ENCODE assay signal across 8 mouse cellular contexts in genomic region chr8:72219541-72220363, GRCm38 (mm10). TPM values are rescaled to one million over a fixed set of nuclear protein-coding genes. Genes with fewer than 3 reads are reported as not detected.
A peak's percentile ranks its signal among the peaks of the same experiment; 100 is the strongest.
DNase-seq lines count a peak whose midpoint lies in the region; ATAC-seq lines count a peak whose summit lies in the region.

Gene Fam32a, plus strand, starts transcription at chr8:72219730.

- H3K9ac ChIP-seq in hindbrain, embryonic 15.5 days, result peak within 1 kb of the TSS; percentile 62

- peak within 1 kb of the TSS; percentile 78 for H3K4me3 ChIP-seq in hindbrain, embryonic 15.5 days

- 19% methylated on average over 39 of the region's 39 CpGs for WGBS in hindbrain, embryonic 15.5 days

- ATAC-seq in hindbrain, embryonic 15.5 days (ENCODE audit: low FRiP score, low read depth), result peak; percentile 98

- H3K4me2 ChIP-seq in hindbrain, embryonic 15.5 days, result peak within 1 kb of the TSS; percentile 76

- H3K4me1 ChIP-seq in hindbrain, embryonic 15.5 days (replicated peaks), result peaks cover 17% of the 10 kb centered on the region

- peak; percentile 91 for DNase-seq in T-cell, adult 2 months (ENCODE audit: low spot score)
- DNase-seq in cerebellum, postnatal 36 days, result peak; percentile 86
- DNase-seq in frontal cortex, postnatal 36 days (ENCODE audit: low spot score in 2 of 2), result peak; percentile 83 to 90
- peak; percentile 86 for DNase-seq in left cerebral cortex, adult 11 months (ENCODE audit: low spot score)
- DNase-seq in lung, postnatal 4 days, result peak; percentile 92 to 95
- peak; percentile 93 for DNase-seq in retina, postnatal 7 days (ENCODE audit: low read depth, low spot score)
- DNase-seq in urinary bladder, adult 2 months (ENCODE audit: low spot score), result peak; percentile 54

- H3K36me3 ChIP-seq in hindbrain, embryonic 15.5 days, result peaks cover 25% of the 10 kb centered on the region

- H3K27ac ChIP-seq in hindbrain, embryonic 15.5 days (replicated peaks), result peak within 1 kb of the TSS; percentile 76

- H3K27me3 ChIP-seq in hindbrain, embryonic 15.5 days, result peaks cover 8% of the 10 kb centered on the region; the same call in 1 of the 2 replicates

- no peaks in the 10 kb centered on the region for H3K9me3 ChIP-seq in hindbrain, embryonic 15.5 days

RNA-seq across cellular contexts. Expression of gene Fam32a, which starts in this region (rescaled TPM):
- polyA plus RNA-seq in hindbrain, embryonic 15.5 days (2015; fragmentation: Nextera tagmentation; extraction: Ambion mirVana), result 91.8 and 97.1 TPM in 2 replicates
- 70.7 and 77.4 TPM in 2 replicates for polyA plus RNA-seq in urinary bladder, adult 2 months (2012; rRNA removed)

Comparison
In these comparisons a context has a peak if more than half of its experiments do, and no peak if none do; other contexts are left out.
1. Peak in every context shown above with its lines: DNase-seq, ATAC-seq, H3K4me3 ChIP-seq and H3K27ac ChIP-seq.